Mouse (Mus musculus): ENCODE measurements around the gene Sohlh1. TPM values are rescaled to one million over a fixed set of nuclear protein-coding genes. Genes with fewer than 3 reads are reported as not detected.
"Not testable (repeated sequence)": the region's sequence is repeated elsewhere in the genome, so short reads cannot be mapped to it uniquely, and the experiment has no call there.

Sohlh1 gene
- polyA plus RNA-seq, 1 experiment from 2014 or later: not detected

GRCm38 (mm10) chr2:25836291-25836690 is 10.8 kb downstream of the Sohlh1 start:
- Histone ChIP-seq H3K4me2 (no peak overlapping the region), H3K9ac (no peak overlapping the region), H3K9me3 (replicated peaks) (no peaks in the 10 kb centered on the region), H3K4me3 (replicated peaks) (no peak overlapping the region), H3K4me1 (replicated peaks) (no peaks in the 10 kb centered on the region), H3K27me3 (no peaks in the 10 kb centered on the region), H3K36me3 (no peaks in the 10 kb centered on the region), H3K27ac (no peak overlapping the region)
- DNase-seq (peak; percentile 40), ATAC-seq (ENCODE audit: low read depth) (0 out of 2 replicates have a peak, but pooled peaks have one; percentile 39)
- whole genome bisulfite sequencing (ENCODE audit: insufficient replicate concordance): 25% methylated on average over 5 of the region's 5 CpGs

- Histone ChIP-seq H3K4me2 (no peak overlapping the region), H3K9me3 (replicated peaks) (no peaks in the 10 kb centered on the region), H3K4me3 (replicated peaks) (no peak overlapping the region), H3K27me3 (no peaks in the 10 kb centered on the region), H3K4me1 (replicated peaks) (no peaks in the 10 kb centered on the region), H3K9ac (no peak overlapping the region), H3K36me3 (no peaks in the 10 kb centered on the region), H3K27ac (no peak overlapping the region)
- 74% methylated on average over 3 of the region's 3 CpGs for WGBS (ENCODE audit: insufficient replicate concordance)
- no peak for DNase-seq
- ATAC-seq (ENCODE audit: low read depth): no peak
Measured at GRCm38 (mm10) chr2:25830786-25831185, 16.3 kb downstream of the Sohlh1 start.

- Histone ChIP-seq H3K27ac (no peak overlapping the region), H3K9ac (no peak overlapping the region), H3K9me3 (replicated peaks) (no peaks in the 10 kb centered on the region), H3K4me3 (replicated peaks) (no peak overlapping the region), H3K27me3 (no peaks in the 10 kb centered on the region), H3K36me3 (no peaks in the 10 kb centered on the region), H3K4me2 (no peak overlapping the region), H3K4me1 (replicated peaks) (no peaks in the 10 kb centered on the region)
- 48% methylated on average over 8 of the region's 8 CpGs for WGBS (ENCODE audit: insufficient replicate concordance)
- ATAC-seq (ENCODE audit: low read depth): no peak
- DNase-seq: no peak
Measured at GRCm38 (mm10) chr2:25828344-25828947, 18.6 kb downstream of the Sohlh1 start.

- Histone ChIP-seq H3K4me2 (no peak overlapping the region), H3K27me3 (no peaks in the 10 kb centered on the region), H3K9me3 (replicated peaks) (no peaks in the 10 kb centered on the region), H3K4me1 (replicated peaks) (no peaks in the 10 kb centered on the region), H3K36me3 (no peaks in the 10 kb centered on the region), H3K27ac (no peak overlapping the region), H3K9ac (no peak overlapping the region), H3K4me3 (replicated peaks) (no peak overlapping the region)
- DNase-seq: no peak
- ATAC-seq (ENCODE audit: low read depth): no peak
- WGBS (ENCODE audit: insufficient replicate concordance): 64% methylated on average over 3 of the region's 3 CpGs
Measured at GRCm38 (mm10) chr2:25824751-25825150, 22.3 kb downstream of the Sohlh1 start.

- ATAC-seq (ENCODE audit: low read depth) (no peak), DNase-seq (no peak)
- Histone ChIP-seq H3K4me3 (replicated peaks) (no peak within 1 kb of the TSS), H3K4me1 (replicated peaks) (no peaks in the 10 kb centered on the region), H3K9ac (no peak within 1 kb of the TSS), H3K27me3 (no peaks in the 10 kb centered on the region), H3K27ac (no peak within 1 kb of the TSS), H3K4me2 (no peak within 1 kb of the TSS), H3K9me3 (replicated peaks) (no peaks in the 10 kb centered on the region), H3K36me3 (no peaks in the 10 kb centered on the region)
- 67% methylated on average over 1 of the region's 1 CpGs for WGBS (ENCODE audit: insufficient replicate concordance)
Measured at GRCm38 (mm10) chr2:25822806-25823205, 24.2 kb downstream of the Sohlh1 start, which contains the start of gene Lcn9. TSS of gene Lcn9 (plus strand) at chr2:25823153.

GRCm38 (mm10) chr2:25815748-25816147 is 31.3 kb downstream of the Sohlh1 start, which contains the start of gene Glt6d1:
TSS of gene Glt6d1 (minus strand) at chr2:25815848.
- not testable (repeated sequence) for H3K9me3 ChIP-seq (replicated peaks); H3K4me2 ChIP-seq; H3K4me3 ChIP-seq (replicated peaks); DNase-seq; H3K4me1 ChIP-seq (replicated peaks); H3K36me3 ChIP-seq; H3K27me3 ChIP-seq; ATAC-seq (ENCODE audit: low read depth); H3K27ac ChIP-seq; H3K9ac ChIP-seq
- 52% methylated on average over 1 of the region's 1 CpGs for WGBS (ENCODE audit: insufficient replicate concordance)

GRCm38 (mm10) chr2:25813364-25813763 is 33.7 kb downstream of the Sohlh1 start:
- no peak overlapping the region for H3K4me3 ChIP-seq (replicated peaks)
- H3K4me2 ChIP-seq: no peak overlapping the region
- 58% methylated on average over 5 of the region's 5 CpGs for WGBS (ENCODE audit: insufficient replicate concordance)
- no peak for DNase-seq
- no peak overlapping the region for H3K9ac ChIP-seq
- H3K36me3 ChIP-seq: no peaks in the 10 kb centered on the region
- ATAC-seq (ENCODE audit: low read depth): no peak
- H3K9me3 ChIP-seq (replicated peaks): no peaks in the 10 kb centered on the region
- H3K27me3 ChIP-seq: no peaks in the 10 kb centered on the region
- no peaks in the 10 kb centered on the region for H3K4me1 ChIP-seq (replicated peaks)
- no peak overlapping the region for H3K27ac ChIP-seq

GRCm38 (mm10) chr2:25811711-25812110 is 35.3 kb downstream of the Sohlh1 start:
- no peaks in the 10 kb centered on the region for H3K4me1 ChIP-seq (replicated peaks)
- ATAC-seq (ENCODE audit: low read depth) (no peak), DNase-seq (no peak)
- no peaks in the 10 kb centered on the region for H3K9me3 ChIP-seq (replicated peaks)
- H3K27me3 ChIP-seq: no peaks in the 10 kb centered on the region
- no peak overlapping the region for H3K27ac ChIP-seq
- H3K9ac ChIP-seq: no peak overlapping the region
- 44% methylated on average over 2 of the region's 2 CpGs for WGBS (ENCODE audit: insufficient replicate concordance)
- H3K4me2 ChIP-seq: no peak overlapping the region
- H3K4me3 ChIP-seq (replicated peaks): no peak overlapping the region
- no peaks in the 10 kb centered on the region for H3K36me3 ChIP-seq

- H3K27me3 ChIP-seq: 0 out of 2 replicates have a peak, but pooled peaks cover 3% of the 10 kb centered on the region
- no peaks in the 10 kb centered on the region for H3K36me3 ChIP-seq
- no peak overlapping the region for H3K9ac ChIP-seq
- H3K4me1 ChIP-seq (replicated peaks): 0 out of 2 replicates have a peak, but pooled peaks cover 3% of the 10 kb centered on the region
- 34% methylated on average over 5 of the region's 5 CpGs for WGBS (ENCODE audit: insufficient replicate concordance)
- H3K9me3 ChIP-seq (replicated peaks): no peaks in the 10 kb centered on the region
- no peak overlapping the region for H3K4me3 ChIP-seq (replicated peaks)
- DNase-seq (no peak), ATAC-seq (ENCODE audit: low read depth) (no peak)
- H3K4me2 ChIP-seq: no peak overlapping the region
- H3K27ac ChIP-seq: no peak overlapping the region
Measured at GRCm38 (mm10) chr2:25798065-25798464, 49.0 kb downstream of the Sohlh1 start.

- WGBS (ENCODE audit: insufficient replicate concordance): 11% methylated on average over 2 of the region's 2 CpGs
- Histone ChIP-seq H3K4me3 (replicated peaks) (no peak overlapping the region), H3K4me2 (no peak overlapping the region), H3K27ac (no peak overlapping the region), H3K9ac (no peak overlapping the region), H3K9me3 (replicated peaks) (no peaks in the 10 kb centered on the region), H3K4me1 (replicated peaks) (0 out of 2 replicates have a peak, but pooled peaks cover 3% of the 10 kb centered on the region), H3K27me3 (0 out of 2 replicates have a peak, but pooled peaks cover 3% of the 10 kb centered on the region), H3K36me3 (no peaks in the 10 kb centered on the region)
- ATAC-seq (ENCODE audit: low read depth): no peak
- no peak for DNase-seq
Measured at GRCm38 (mm10) chr2:25797635-25798034, 49.4 kb downstream of the Sohlh1 start.
